Mouse (Mus musculus) hindbrain, embryonic 13.5 days (tissue): ENCODE results near the gene Rilpl1. TPM values are rescaled to one million over a fixed set of nuclear protein-coding genes. Genes with fewer than 3 reads are reported as not detected.

Experiments
- ATAC-seq: fragments of 200-750 bp; cut with Nextera tagmentation; 2 replicates; pipeline ENCODE4 v1.8.0; 2017; ENCODE audit warnings: moderate TSS enrichment; ENCODE audit not compliant: low FRiP score
- H3K27ac ChIP-seq: fragments of 300-500 bp; sonication (generic); 2 replicates; pipeline ENCODE4 v1.5.1; 2015; ENCODE audit warnings: inconsistent platforms, mild to moderate bottlenecking, moderate library complexity
- H3K27me3 ChIP-seq: fragments of 300-500 bp; sonication (generic); 2 replicates; pipeline ENCODE4 v1.6.1; 2015; ENCODE audit warnings: mild to moderate bottlenecking, inconsistent platforms
- H3K36me3 ChIP-seq: fragments of 300-500 bp; sonication (generic); 2 replicates; pipeline ENCODE4 v1.6.1; 2015; ENCODE audit warnings: mild to moderate bottlenecking, inconsistent platforms
- H3K4me1 ChIP-seq: fragments of 300-500 bp; sonication (generic); replicated peaks from 2 replicates; pipeline ENCODE4 v1.6.1; 2015; ENCODE audit warnings: inconsistent platforms
- H3K4me2 ChIP-seq: fragments of 300-500 bp; sonication (generic); 2 replicates; pipeline ENCODE4 v1.6.1; 2015; ENCODE audit warnings: inconsistent platforms, mild to moderate bottlenecking, moderate library complexity
- H3K4me3 ChIP-seq: fragments of 300-500 bp; sonication (generic); 2 replicates; pipeline ENCODE4 v1.5.1; 2015; ENCODE audit warnings: mild to moderate bottlenecking, inconsistent platforms
- H3K9ac ChIP-seq: fragments of 300-500 bp; sonication (generic); 2 replicates; pipeline ENCODE4 v1.6.1; 2015; ENCODE audit warnings: mild to moderate bottlenecking, inconsistent platforms
- H3K9me3 ChIP-seq: fragments of 300-500 bp; sonication (generic); 2 replicates; pipeline ENCODE4 v1.6.1; 2016; ENCODE audit warnings: inconsistent platforms
- WGBS: fragments of 180-500 bp; shearing (Covaris S2); methylation state at CpG from one replicate; pipeline ENCODE4 v1.1.7; 2015; 5-methylcytosine and 5-hydroxymethylcytosine counted together
- polyA plus RNA-seq: library from polyadenylated mRNA; unstranded; fragments of >200 nt; fragmentation: Nextera tagmentation; extraction: Ambion mirVana; gene quantifications from 2 replicates; pipeline ENCODE4 v1.2.1, GENCODE M21; 2015

Gene Rilpl1
- polyA plus RNA-seq, 1 experiment from 2014 or later = 12.1 TPM

DNA sequence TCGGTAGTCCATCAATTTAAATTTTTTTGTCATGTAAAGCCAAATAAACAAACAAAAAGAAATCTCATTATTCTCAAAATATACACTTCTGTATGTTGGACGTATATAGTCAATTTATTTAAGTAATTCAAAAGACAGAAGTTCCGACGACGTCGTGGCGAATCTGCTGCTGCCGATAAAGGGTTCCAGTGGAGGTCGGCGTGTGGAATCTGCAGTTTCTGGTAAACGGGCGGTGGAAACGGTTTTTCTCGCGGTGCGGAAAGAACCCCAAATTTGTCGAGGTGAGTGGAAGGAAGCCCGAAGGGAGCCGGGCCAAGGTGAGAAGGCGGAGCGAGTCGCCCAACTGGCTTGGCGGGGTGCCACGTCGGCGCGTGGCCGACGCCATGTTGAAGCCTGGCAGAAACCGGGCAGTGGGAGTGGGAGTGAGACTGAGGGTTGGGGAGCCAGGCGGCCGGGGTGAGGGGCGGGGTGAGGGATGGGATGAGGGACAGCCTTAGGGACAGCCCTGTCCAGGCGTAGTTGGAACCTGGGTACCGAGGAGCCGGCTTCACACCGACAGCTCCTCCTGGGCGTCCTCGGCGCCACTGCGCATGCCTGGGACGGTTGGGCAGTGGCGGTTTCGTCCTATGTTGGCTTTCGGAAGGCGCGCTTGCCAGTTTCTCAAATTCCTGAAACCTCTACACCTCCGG is 48.1 kb downstream of the Rilpl1 start, which contains the start of gene Snrnp35:
TSS of gene Snrnp35 (plus strand) at position 169 of the 689 bp plus-strand sequence.
- Histone ChIP-seq H3K27me3 (no peaks in the 10 kb centered on the region), H3K27ac (peak within 1 kb of the TSS; percentile 98), H3K9me3 (no peaks in the 10 kb centered on the region), H3K4me1 (peaks cover 26% of the 10 kb centered on the region), H3K4me2 (peak within 1 kb of the TSS; percentile 74), H3K4me3 (peak within 1 kb of the TSS; percentile 63), H3K9ac (peak within 1 kb of the TSS; percentile 88), H3K36me3 (0 out of 2 replicates have a peak, but pooled peaks cover 3% of the 10 kb centered on the region)
- WGBS = under 1% methylated on average over 48 of the region's 48 CpGs
- ATAC-seq = peak; percentile 96

DNA sequence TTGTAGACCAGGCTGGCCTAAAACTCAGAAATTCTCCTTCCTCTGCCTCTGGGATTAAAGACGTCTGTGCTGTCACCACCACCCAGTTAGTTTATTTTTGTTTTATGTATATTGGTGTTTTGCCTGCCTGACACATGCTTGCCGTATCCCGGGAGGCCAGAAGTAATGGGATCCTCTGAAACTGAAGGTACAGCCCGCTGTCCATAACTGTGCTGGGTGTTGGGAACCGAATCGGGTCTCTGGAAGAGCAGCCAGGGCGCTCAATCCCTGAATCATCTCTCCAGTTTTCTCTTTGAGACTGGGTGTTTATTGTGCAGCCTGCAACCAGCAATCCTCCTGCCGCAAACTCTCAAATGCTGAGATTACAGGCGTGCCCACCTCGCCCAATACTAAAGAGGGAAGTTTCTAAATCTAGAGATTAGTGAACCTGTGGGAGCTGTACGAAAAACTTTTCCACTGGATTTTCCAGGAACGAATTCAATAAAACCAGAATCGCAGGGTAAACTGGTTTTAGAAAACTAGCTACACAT is 48.7 kb downstream of the Rilpl1 start:
- Histone ChIP-seq H3K9me3 (no peaks in the 10 kb centered on the region), H3K36me3 (0 out of 2 replicates have a peak, but pooled peaks cover 1% of the 10 kb centered on the region), H3K9ac (peak overlapping the region; percentile 88), H3K4me2 (peak overlapping the region; percentile 74), H3K27me3 (no peaks in the 10 kb centered on the region), H3K4me1 (peaks cover 29% of the 10 kb centered on the region), H3K27ac (peak overlapping the region; percentile 98), H3K4me3 (peak overlapping the region; percentile 63)
- WGBS = 7% methylated on average over 13 of the region's 13 CpGs
- no peak for ATAC-seq

- ATAC-seq = no peak
- Histone ChIP-seq H3K27ac (no peak overlapping the region), H3K4me3 (no peak overlapping the region), H3K27me3 (no peaks in the 10 kb centered on the region), H3K4me1 (peaks cover 36% of the 10 kb centered on the region), H3K9me3 (no peaks in the 10 kb centered on the region), H3K4me2 (no peak overlapping the region), H3K36me3 (no peaks in the 10 kb centered on the region), H3K9ac (no peak overlapping the region)
- WGBS = 91% methylated on average over 4 of the region's 4 CpGs
These were observed 49.5 kb downstream of the Rilpl1 start for GRCm38 (mm10) chr5:124481714-124482113.

- Histone ChIP-seq H3K4me3 (no peak overlapping the region), H3K9me3 (no peaks in the 10 kb centered on the region), H3K4me2 (no peak overlapping the region), H3K27me3 (no peaks in the 10 kb centered on the region), H3K36me3 (no peaks in the 10 kb centered on the region), H3K27ac (no peak overlapping the region), H3K9ac (no peak overlapping the region), H3K4me1 (peaks cover 44% of the 10 kb centered on the region)
- no peak for ATAC-seq
- WGBS = 67% methylated on average over 4 of the region's 4 CpGs
These were observed 51.1 kb downstream of the Rilpl1 start for GRCm38 (mm10) chr5:124480119-124480518.

GRCm38 (mm10) chr5:124478873-124479204 is 52.4 kb downstream of the Rilpl1 start:
- 86% methylated on average over 1 of the region's 1 CpGs for WGBS
- no peak for ATAC-seq
- Histone ChIP-seq H3K27me3 (no peaks in the 10 kb centered on the region), H3K9me3 (no peaks in the 10 kb centered on the region), H3K36me3 (no peaks in the 10 kb centered on the region), H3K4me2 (peak overlapping the region; percentile 36; the same call in 1 of the 2 replicates), H3K9ac (0 out of 2 replicates have a peak overlapping the region, but pooled peaks have one; percentile 43), H3K4me1 (peaks cover 33% of the 10 kb centered on the region), H3K4me3 (no peak overlapping the region), H3K27ac (peak overlapping the region; percentile 55; the same call in 1 of the 2 replicates)

- 87% methylated on average over 6 of the region's 6 CpGs for WGBS
These were observed 60.5 kb downstream of the Rilpl1 start for GRCm38 (mm10) chr5:124470591-124471171.

GRCm38 (mm10) chr5:124469486-124469885 is 61.7 kb downstream of the Rilpl1 start:
- Histone ChIP-seq H3K4me1 (no peaks in the 10 kb centered on the region), H3K27ac (no peak overlapping the region), H3K9ac (no peak overlapping the region), H3K4me3 (no peak overlapping the region), H3K4me2 (no peak overlapping the region), H3K36me3 (peaks cover 26% of the 10 kb centered on the region), H3K9me3 (no peaks in the 10 kb centered on the region), H3K27me3 (no peaks in the 10 kb centered on the region)
- no peak for ATAC-seq
- 96% methylated on average over 6 of the region's 6 CpGs for WGBS

More at GRCm38 (mm10) chr5:124470591-124471171, 60.5 kb downstream of the Rilpl1 start:
- Histone ChIP-seq H3K9me3 (no peaks in the 10 kb centered on the region), H3K9ac (no peak overlapping the region), H3K27me3 (no peaks in the 10 kb centered on the region), H3K27ac (no peak overlapping the region), H3K36me3 (peaks cover 21% of the 10 kb centered on the region), H3K4me1 (peaks cover 6% of the 10 kb centered on the region; the same call in 1 of the 2 replicates), H3K4me2 (no peak overlapping the region), H3K4me3 (no peak overlapping the region)
- ATAC-seq = no peak

DNA sequence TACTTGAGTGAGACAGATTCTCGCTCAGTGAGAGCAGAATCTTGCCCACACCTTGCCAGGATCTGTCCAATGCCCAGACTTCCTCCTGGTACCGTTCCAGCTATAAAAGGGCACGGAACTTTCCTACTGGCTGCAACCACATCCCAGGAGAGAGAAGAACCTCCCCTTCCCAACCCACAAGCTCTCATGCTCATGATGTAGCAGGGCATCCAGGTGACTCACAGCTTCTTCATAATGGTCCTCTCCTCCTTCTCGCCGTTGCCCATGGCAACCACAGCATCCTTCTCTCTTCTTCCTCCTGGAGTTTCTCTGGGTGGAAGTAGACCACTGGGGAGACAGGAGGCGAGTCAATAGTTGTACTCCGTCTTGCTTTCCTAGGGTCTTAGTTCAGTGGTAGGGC is 62.8 kb downstream of the Rilpl1 start:
- no peak overlapping the region for H3K4me3 ChIP-seq
- H3K9ac ChIP-seq = no peak overlapping the region
- no peaks in the 10 kb centered on the region for H3K9me3 ChIP-seq
- H3K4me2 ChIP-seq = no peak overlapping the region
- no peak for ATAC-seq
- no peaks in the 10 kb centered on the region for H3K27me3 ChIP-seq
- no peak overlapping the region for H3K27ac ChIP-seq
- H3K4me1 ChIP-seq = no peaks in the 10 kb centered on the region
- peaks cover 33% of the 10 kb centered on the region for H3K36me3 ChIP-seq
- 95% methylated on average over 7 of the region's 7 CpGs for WGBS

DNA sequence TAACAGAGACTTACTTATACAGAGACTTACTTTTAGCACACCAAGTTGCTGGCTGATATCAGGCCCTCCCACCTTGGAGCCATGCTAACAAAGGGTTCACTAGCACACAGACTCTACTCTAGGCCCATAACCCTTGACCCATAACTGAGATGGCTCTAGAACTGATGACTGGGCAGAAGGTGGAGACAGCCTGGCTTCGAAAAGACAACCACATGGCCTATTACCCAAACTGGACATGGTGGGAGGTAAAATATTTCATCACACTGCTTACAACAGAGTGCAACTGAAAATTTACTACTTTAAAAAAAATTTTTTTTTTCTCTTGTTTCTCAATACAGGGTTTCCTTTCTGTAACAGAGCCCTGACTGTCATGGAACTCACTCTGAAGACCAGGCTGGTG is 63.4 kb downstream of the Rilpl1 start:
- no peaks in the 10 kb centered on the region for H3K9me3 ChIP-seq
- no peak for ATAC-seq
- H3K4me3 ChIP-seq = no peak overlapping the region
- H3K27me3 ChIP-seq = no peaks in the 10 kb centered on the region
- no peak overlapping the region for H3K9ac ChIP-seq
- no peaks in the 10 kb centered on the region for H3K4me1 ChIP-seq
- 97% methylated on average over 1 of the region's 1 CpGs for WGBS
- no peak overlapping the region for H3K27ac ChIP-seq
- no peak overlapping the region for H3K4me2 ChIP-seq
- H3K36me3 ChIP-seq = peaks cover 39% of the 10 kb centered on the region

DNA sequence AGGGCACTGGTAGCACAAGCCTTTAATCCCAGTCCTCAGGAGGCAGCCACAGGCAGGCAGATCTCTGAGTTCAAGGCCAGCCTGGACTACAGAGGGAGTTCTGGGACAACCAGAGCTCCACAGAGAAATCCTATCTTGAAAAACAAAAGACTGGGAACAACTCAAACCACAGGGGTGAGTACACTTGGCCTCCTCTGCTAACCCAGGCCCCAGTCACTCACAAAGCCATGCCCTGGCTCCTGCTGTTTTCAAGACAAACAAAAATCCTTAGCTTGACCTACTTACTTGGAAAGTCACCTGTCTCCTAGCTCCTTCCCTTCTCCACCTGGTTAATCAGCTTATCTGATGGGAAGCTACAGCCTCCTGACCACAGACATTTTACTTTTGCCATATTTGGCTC is 66.3 kb downstream of the Rilpl1 start:
- no peak overlapping the region for H3K27ac ChIP-seq
- no peak overlapping the region for H3K4me2 ChIP-seq
- no peak for ATAC-seq
- H3K4me3 ChIP-seq = no peak overlapping the region
- H3K9me3 ChIP-seq = no peaks in the 10 kb centered on the region
- H3K36me3 ChIP-seq = peaks cover 64% of the 10 kb centered on the region
- no peaks in the 10 kb centered on the region for H3K27me3 ChIP-seq
- H3K4me1 ChIP-seq = no peaks in the 10 kb centered on the region
- H3K9ac ChIP-seq = no peak overlapping the region

GRCm38 (mm10) chr5:124463462-124463861 is 67.7 kb downstream of the Rilpl1 start:
- no peak for ATAC-seq
- Histone ChIP-seq H3K4me2 (no peak overlapping the region), H3K27ac (no peak overlapping the region), H3K9ac (no peak overlapping the region), H3K4me3 (no peak overlapping the region), H3K36me3 (peaks cover 67% of the 10 kb centered on the region), H3K9me3 (no peaks in the 10 kb centered on the region), H3K27me3 (no peaks in the 10 kb centered on the region), H3K4me1 (no peaks in the 10 kb centered on the region)
- WGBS = 88% methylated on average over 5 of the region's 5 CpGs

DNA sequence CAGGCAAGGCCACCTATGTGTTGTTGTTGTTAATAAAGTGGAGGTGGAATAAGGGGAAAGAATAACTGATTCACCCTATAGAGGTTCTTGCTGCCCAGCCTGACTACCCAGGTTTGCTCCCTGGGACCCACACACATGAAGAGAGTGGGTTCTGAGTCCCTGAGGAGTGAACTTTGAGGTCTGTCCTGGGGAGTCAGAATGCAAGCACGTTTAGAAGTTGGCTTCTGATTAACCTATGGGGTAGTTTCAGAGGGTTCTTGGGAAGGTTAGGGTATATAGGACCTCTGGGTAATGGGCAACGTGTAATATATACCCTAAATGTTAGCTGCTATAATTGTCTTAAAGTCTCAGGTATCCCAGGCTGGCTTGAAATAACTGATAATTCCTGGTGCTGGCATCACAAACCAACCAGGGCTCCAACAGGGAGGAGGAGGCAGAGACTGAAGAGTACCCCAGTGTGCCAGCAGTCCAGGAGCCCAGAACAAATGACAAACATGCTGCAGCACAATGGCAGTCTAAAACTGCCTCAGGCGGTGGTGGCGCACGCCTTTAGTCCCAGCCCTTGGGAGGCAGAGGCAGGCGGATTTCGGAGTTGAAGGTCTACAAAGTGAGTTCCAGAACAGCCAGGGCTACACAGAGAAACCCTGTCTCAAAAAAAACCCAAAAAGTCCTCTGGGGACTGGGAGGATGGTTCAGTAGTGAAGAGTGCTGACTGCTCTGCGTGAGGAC is 68.7 kb downstream of the Rilpl1 start:
- Histone ChIP-seq H3K4me1 (no peaks in the 10 kb centered on the region), H3K9me3 (no peaks in the 10 kb centered on the region), H3K27me3 (no peaks in the 10 kb centered on the region), H3K27ac (no peak overlapping the region), H3K4me3 (no peak overlapping the region), H3K36me3 (peaks cover 74% of the 10 kb centered on the region), H3K9ac (no peak overlapping the region), H3K4me2 (no peak overlapping the region)
- WGBS = 89% methylated on average over 8 of the region's 8 CpGs
- ATAC-seq = no peak
